Mouse (Mus musculus): ENCODE data around the gene Tbc1d16. TPM values are rescaled to one million over a fixed set of nuclear protein-coding genes. Genes with fewer than 3 reads are reported as not detected.

The Tbc1d16 gene
- polyA plus RNA-seq, 1 experiment from 2014 or later: 18.7 TPM

DNA sequence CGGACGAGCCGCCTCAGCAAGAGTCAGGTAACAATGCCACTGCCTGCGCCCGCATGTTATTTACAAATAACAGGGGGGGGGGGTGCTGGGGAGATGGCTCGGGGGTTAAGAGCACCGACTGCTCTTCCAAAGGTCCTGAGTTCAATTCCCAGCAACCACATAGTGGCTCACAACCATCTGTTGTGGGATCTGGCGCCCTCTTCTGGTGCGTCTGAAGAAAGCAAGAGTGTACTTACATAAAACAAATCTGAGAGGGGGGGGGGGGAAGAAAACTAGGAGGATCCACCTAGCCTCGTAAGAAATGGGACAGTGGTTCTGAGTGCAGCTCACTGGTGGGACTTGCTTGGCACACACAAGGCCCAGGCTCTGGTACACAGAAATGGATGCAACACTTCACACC, 6.5 kb upstream of the Tbc1d16 start:
- Histone ChIP-seq H3K27me3 (replicated peaks) (no peaks in the 10 kb centered on the region), H3K4me3 (replicated peaks) (no peak overlapping the region), H3K9ac (no peak overlapping the region), H3K36me3 (no peaks in the 10 kb centered on the region), H3K27ac (no peak overlapping the region), H3K4me2 (no peak overlapping the region), H3K4me1 (peaks cover 5% of the 10 kb centered on the region), H3K9me3 (no peaks in the 10 kb centered on the region)
- no peak for ATAC-seq (ENCODE audit: insufficient read depth, low FRiP score, low read depth)
- WGBS: 89% methylated on average over 10 of the region's 10 CpGs

DNA sequence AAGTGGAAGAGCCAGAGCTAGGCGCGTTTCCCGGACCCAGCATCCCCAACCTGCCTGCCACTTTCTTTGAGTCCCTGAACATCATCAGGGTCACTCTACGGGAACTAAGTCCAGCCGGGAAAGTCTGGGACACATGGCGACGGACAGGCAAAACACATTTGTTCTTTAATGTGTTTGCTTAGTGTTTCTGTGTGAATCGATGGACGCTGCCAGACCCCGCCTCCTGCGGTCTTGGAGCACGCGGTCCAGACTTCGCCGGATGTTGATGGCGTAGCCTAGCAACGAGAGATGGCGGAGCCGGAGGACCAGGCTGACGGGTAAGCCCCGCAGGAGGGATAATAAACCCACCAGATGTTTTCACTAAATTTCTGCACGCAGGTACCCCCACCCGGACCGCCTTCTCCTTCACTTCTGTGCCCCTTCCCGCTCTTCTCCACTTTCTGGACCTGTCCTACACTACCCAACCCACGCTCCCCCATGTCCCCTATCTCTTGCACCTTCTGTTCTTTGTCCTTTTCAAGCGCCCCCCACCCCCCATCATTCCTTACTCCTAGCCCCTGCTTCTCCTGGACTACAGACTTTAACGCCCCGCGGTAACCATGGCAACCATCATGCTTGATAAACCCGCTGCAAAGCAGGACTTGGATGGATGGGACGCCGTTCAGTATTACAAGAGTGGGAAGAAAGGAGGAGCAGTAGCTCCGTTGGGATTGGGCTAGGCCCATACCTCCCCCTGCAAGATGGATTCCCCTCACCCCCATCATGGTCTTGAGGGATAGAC, 737 bp upstream of the Tbc1d16 start:
- ATAC-seq (ENCODE audit: insufficient read depth, low FRiP score, low read depth): peak; percentile 68; the same call in 1 of the 2 replicates
- H3K27me3 ChIP-seq (replicated peaks): no peaks in the 10 kb centered on the region
- WGBS: 2% methylated on average over 34 of the region's 34 CpGs
- no peaks in the 10 kb centered on the region for H3K36me3 ChIP-seq
- H3K4me3 ChIP-seq (replicated peaks): peak overlapping the region; percentile 80
- H3K4me2 ChIP-seq: peak overlapping the region; percentile 99
- H3K27ac ChIP-seq: peak overlapping the region; percentile 59
- H3K4me1 ChIP-seq: peaks cover 29% of the 10 kb centered on the region
- H3K9ac ChIP-seq: no peak overlapping the region
- H3K9me3 ChIP-seq: no peaks in the 10 kb centered on the region

DNA sequence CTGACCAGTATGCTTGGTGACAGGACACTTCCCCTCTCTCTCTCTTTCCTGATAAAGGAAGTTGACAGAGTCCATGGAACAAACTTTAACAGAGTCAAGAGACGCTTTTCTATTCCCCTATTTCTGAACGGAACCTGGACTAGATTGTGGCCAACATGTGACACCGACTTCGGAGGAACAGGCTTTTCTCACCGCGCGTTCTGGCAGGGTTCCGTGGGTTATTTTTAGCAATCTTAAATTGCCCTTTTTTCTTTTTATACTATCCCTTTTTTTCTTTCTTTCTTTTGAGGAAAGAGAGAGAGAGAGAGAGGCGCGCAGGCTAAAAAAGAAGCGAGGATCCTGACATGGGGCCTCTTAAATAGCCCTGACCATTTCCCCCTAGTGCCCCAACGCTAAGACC, 708 bp downstream of the Tbc1d16 start:
- H3K27me3 ChIP-seq (replicated peaks): no peaks in the 10 kb centered on the region
- peak overlapping the region; percentile 80 for H3K4me3 ChIP-seq (replicated peaks)
- ATAC-seq (ENCODE audit: insufficient read depth, low FRiP score, low read depth): no peak
- H3K9me3 ChIP-seq: no peaks in the 10 kb centered on the region
- no peaks in the 10 kb centered on the region for H3K36me3 ChIP-seq
- peaks cover 34% of the 10 kb centered on the region for H3K4me1 ChIP-seq
- peak overlapping the region; percentile 99 for H3K4me2 ChIP-seq
- WGBS: 2% methylated on average over 12 of the region's 12 CpGs
- peak overlapping the region; percentile 67; the same call in 1 of the 2 replicates for H3K27ac ChIP-seq
- peak overlapping the region; percentile 83 for H3K9ac ChIP-seq

DNA sequence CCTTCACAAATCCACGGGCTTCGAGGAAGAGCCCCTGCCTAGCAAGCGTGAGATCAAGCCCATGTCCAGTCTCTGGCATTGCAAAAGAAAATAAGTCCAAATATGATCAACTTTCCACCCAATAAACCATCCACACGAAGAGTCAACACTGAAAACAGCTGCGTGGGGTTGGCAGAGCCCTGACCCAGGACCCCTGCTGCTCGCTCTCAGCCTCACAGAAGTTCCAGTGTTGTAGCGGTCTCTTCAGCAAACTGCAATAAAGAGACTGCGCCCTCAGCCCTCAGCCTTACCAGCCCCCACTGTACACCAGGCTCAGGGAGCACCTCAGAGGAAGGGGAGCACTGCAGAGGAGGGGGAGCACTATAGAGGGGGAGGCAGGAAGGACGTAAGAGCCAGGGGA, 2.7 kb downstream of the Tbc1d16 start:
- no peak overlapping the region for H3K9ac ChIP-seq
- peaks cover 41% of the 10 kb centered on the region for H3K4me1 ChIP-seq
- no peaks in the 10 kb centered on the region for H3K9me3 ChIP-seq

DNA sequence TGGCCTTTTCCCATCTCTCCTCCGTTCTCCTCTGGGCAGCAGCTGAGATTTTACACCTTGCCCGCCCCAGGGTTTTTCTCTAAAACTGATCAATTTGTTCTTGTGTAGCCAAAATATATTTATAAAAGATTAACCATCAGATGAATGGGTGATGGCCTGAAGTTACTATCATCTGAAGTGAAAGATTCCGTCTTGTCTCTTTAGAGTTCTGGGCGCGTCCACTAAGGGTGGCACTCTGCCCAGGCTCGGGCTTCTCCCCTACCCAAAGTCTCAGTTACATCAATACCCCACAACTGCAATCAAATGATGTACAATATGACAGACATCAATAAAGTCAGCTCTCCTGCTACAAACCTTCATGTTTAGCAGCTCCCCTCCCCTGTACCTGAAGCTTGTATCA, 3.4 kb downstream of the Tbc1d16 start:
- Histone ChIP-seq H3K27ac (no peak overlapping the region), H3K27me3 (replicated peaks) (no peaks in the 10 kb centered on the region), H3K4me2 (no peak overlapping the region), H3K9me3 (no peaks in the 10 kb centered on the region), H3K36me3 (no peaks in the 10 kb centered on the region), H3K9ac (no peak overlapping the region), H3K4me3 (replicated peaks) (no peak overlapping the region), H3K4me1 (peaks cover 46% of the 10 kb centered on the region)
- ATAC-seq (ENCODE audit: insufficient read depth, low FRiP score, low read depth): no peak
- WGBS: 88% methylated on average over 6 of the region's 6 CpGs

More for the DNA sequence above, 2.7 kb downstream of the Tbc1d16 start:
- WGBS: 82% methylated on average over 9 of the region's 9 CpGs
- H3K36me3 ChIP-seq: no peaks in the 10 kb centered on the region
- H3K4me2 ChIP-seq: no peak overlapping the region
- H3K27me3 ChIP-seq (replicated peaks): no peaks in the 10 kb centered on the region
- no peak overlapping the region for H3K4me3 ChIP-seq (replicated peaks)
- no peak overlapping the region for H3K27ac ChIP-seq
- no peak for ATAC-seq (ENCODE audit: insufficient read depth, low FRiP score, low read depth)

DNA sequence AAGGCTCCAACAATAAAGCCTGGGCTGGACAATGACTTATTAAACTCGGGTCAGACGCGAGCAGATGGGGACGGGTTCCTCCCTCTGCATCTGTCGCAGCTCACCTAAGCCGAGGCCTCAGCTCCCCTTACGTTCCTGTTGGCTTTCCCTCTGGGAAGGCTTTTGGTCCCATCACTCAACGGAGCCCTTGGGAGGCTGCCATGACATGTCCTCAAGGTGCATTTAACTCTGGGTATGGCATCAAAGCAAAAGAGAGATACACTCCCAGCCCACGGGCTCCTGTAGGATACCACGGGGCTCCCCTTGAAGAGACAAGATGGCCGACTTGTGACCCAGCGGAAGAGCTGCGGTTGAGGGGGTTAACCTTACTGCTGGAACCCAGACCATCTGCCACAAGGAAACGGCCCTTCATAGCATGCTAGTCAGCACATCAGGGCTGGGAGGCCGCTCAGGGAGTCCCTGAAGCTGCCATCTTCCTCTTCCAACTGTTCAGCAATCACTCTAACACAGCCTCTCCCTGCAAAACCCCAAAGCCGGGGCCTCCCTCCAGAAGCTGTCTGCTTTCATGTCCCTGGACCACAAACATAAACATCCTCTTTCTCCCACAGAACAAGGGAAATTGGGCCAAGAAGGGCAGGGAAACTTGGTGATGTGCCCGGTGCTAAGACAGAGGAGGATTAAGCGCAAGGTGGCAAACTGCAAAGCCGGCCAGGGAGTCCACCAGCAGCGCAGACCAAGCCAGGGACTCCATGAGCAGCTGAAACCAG, 5.0 kb downstream of the Tbc1d16 start:
- no peak for ATAC-seq (ENCODE audit: insufficient read depth, low FRiP score, low read depth)
- peak overlapping the region; percentile 14; the same call in 1 of the 2 replicates for H3K4me2 ChIP-seq
- no peak overlapping the region for H3K9ac ChIP-seq
- no peak overlapping the region for H3K4me3 ChIP-seq (replicated peaks)
- H3K9me3 ChIP-seq: no peaks in the 10 kb centered on the region
- H3K27ac ChIP-seq: peak overlapping the region; percentile 54; the same call in 1 of the 2 replicates
- H3K36me3 ChIP-seq: no peaks in the 10 kb centered on the region
- 68% methylated on average over 20 of the region's 20 CpGs for WGBS
- H3K27me3 ChIP-seq (replicated peaks): no peaks in the 10 kb centered on the region
- peaks cover 40% of the 10 kb centered on the region for H3K4me1 ChIP-seq

- no peaks in the 10 kb centered on the region for H3K27me3 ChIP-seq (replicated peaks)
- no peak overlapping the region for H3K9ac ChIP-seq
- H3K9me3 ChIP-seq: no peaks in the 10 kb centered on the region
- WGBS: 53% methylated on average over 9 of the region's 11 CpGs
- no peak overlapping the region for H3K4me2 ChIP-seq
- H3K4me1 ChIP-seq: peaks cover 34% of the 10 kb centered on the region
- no peak for ATAC-seq (ENCODE audit: insufficient read depth, low FRiP score, low read depth)
- no peak overlapping the region for H3K4me3 ChIP-seq (replicated peaks)
- H3K27ac ChIP-seq: no peak overlapping the region
- no peaks in the 10 kb centered on the region for H3K36me3 ChIP-seq
These were observed 6.3 kb downstream of the Tbc1d16 start for GRCm38 (mm10) chr11:119221812-119222510.

- H3K9me3 ChIP-seq: no peaks in the 10 kb centered on the region
- ATAC-seq (ENCODE audit: insufficient read depth, low FRiP score, low read depth): no peak
- H3K4me3 ChIP-seq (replicated peaks): no peak overlapping the region
- H3K27me3 ChIP-seq (replicated peaks): no peaks in the 10 kb centered on the region
- 36% methylated on average over 17 of the region's 17 CpGs for WGBS
- peaks cover 39% of the 10 kb centered on the region for H3K4me1 ChIP-seq
- H3K36me3 ChIP-seq: no peaks in the 10 kb centered on the region
- no peak overlapping the region for H3K27ac ChIP-seq
- no peak overlapping the region for H3K9ac ChIP-seq
- H3K4me2 ChIP-seq: no peak overlapping the region
These were observed 8.4 kb downstream of the Tbc1d16 start for GRCm38 (mm10) chr11:119219816-119220465.

- Histone ChIP-seq H3K4me2 (no peak overlapping the region), H3K4me3 (replicated peaks) (no peak overlapping the region), H3K36me3 (no peaks in the 10 kb centered on the region), H3K9me3 (no peaks in the 10 kb centered on the region), H3K4me1 (peaks cover 51% of the 10 kb centered on the region), H3K27me3 (replicated peaks) (no peaks in the 10 kb centered on the region), H3K9ac (no peak overlapping the region), H3K27ac (no peak overlapping the region)
- WGBS: 87% methylated on average over 6 of the region's 6 CpGs
- no peak for ATAC-seq (ENCODE audit: insufficient read depth, low FRiP score, low read depth)
These were observed 10.4 kb downstream of the Tbc1d16 start for GRCm38 (mm10) chr11:119217861-119218260.

- peak overlapping the region; percentile 28; the same call in 1 of the 2 replicates for H3K4me3 ChIP-seq (replicated peaks)
- ATAC-seq (ENCODE audit: insufficient read depth, low FRiP score, low read depth): peak; percentile 9; the same call in 1 of the 2 replicates
- peak overlapping the region; percentile 65 for H3K4me2 ChIP-seq
- peak overlapping the region; percentile 95 for H3K27ac ChIP-seq
- no peaks in the 10 kb centered on the region for H3K9me3 ChIP-seq
- H3K4me1 ChIP-seq: peaks cover 53% of the 10 kb centered on the region
- 0 out of 2 replicates have a peak overlapping the region, but pooled peaks have one; percentile 7 for H3K9ac ChIP-seq
- no peaks in the 10 kb centered on the region for H3K36me3 ChIP-seq
- H3K27me3 ChIP-seq (replicated peaks): no peaks in the 10 kb centered on the region
- 27% methylated on average over 9 of the region's 9 CpGs for WGBS
These were observed 12.3 kb downstream of the Tbc1d16 start for GRCm38 (mm10) chr11:119215905-119216507.
